24 mouse cellular contexts compared by ENCODE assay signal in the genomic region with DNA sequence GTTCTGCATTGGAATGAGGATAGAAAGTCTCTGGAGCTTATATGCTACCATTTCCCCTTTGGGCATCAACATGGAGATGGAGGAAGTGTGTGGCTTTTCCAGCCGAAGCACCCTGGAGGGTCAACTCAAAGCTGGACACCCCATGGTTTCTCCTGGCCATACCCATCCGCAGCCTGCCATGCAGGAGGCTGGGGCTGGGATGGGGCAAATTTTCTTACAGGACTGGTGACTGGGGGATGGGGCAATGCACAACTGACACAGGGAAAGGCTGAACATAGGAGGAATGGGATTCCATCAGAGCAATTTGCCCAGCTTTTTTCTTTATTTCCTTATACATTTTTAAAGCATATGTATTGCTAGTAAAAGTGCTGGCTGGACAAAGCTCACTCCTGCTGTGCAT.
A peak's percentile ranks its signal among the peaks of the same experiment; 100 is the strongest.
DNase-seq lines count a peak whose midpoint lies in the region; ATAC-seq and TF ChIP-seq lines count a peak whose summit lies in the region.
"Had no signal": no experiment of that assay in that cellular context is flagged by ENCODE, and none has a peak within 500 bp of the region (broad histone marks: within the 10 kb centered on the region; RNA-seq: fewer than 3 reads in every experiment).

No protein-coding gene starts in this region.

- H3K36me3 ChIP-seq in forebrain, embryonic 15.5 days, result no peaks in the 10 kb centered on the region
- H3K36me3 ChIP-seq in forebrain, embryonic 10.5 days (replicated peaks), result no peaks in the 10 kb centered on the region
- H3K36me3 ChIP-seq in liver, postnatal 0 days (replicated peaks; ENCODE audit: insufficient read depth, low read length), result no peaks in the 10 kb centered on the region
- H3K36me3 ChIP-seq: embryonic facial prominence, embryonic 10.5 days; embryonic facial prominence, embryonic 13.5 days; heart, embryonic 12.5 days; heart, embryonic 15.5 days; hindbrain, embryonic 10.5 days; hindbrain, embryonic 15.5 days had no signal

- no peaks in the 10 kb centered on the region for H3K4me1 ChIP-seq in forebrain, embryonic 15.5 days
- peaks cover 28% of the 10 kb centered on the region for H3K4me1 ChIP-seq in forebrain, embryonic 10.5 days
- H3K4me1 ChIP-seq in liver, postnatal 0 days (ENCODE audit: insufficient read depth), result no peaks in the 10 kb centered on the region
- H3K4me1 ChIP-seq: embryonic facial prominence, embryonic 13.5 days; heart, embryonic 12.5 days; heart, embryonic 15.5 days; hindbrain, embryonic 10.5 days; hindbrain, embryonic 15.5 days had no signal

- no peak overlapping the region for H3K4me3 ChIP-seq in forebrain, embryonic 15.5 days
- no peak overlapping the region for H3K4me3 ChIP-seq in forebrain, embryonic 10.5 days
- no peak overlapping the region for H3K4me3 ChIP-seq in liver, postnatal 0 days (ENCODE audit: low read depth, low read length)
- H3K4me3 ChIP-seq: embryonic facial prominence, embryonic 10.5 days; embryonic facial prominence, embryonic 13.5 days; erythroblast, embryonic 14.5 days; forebrain, embryonic 13.5 days; gastrocnemius, adult 2 months; heart, embryonic 12.5 days; heart, embryonic 15.5 days; hindbrain, embryonic 10.5 days; hindbrain, embryonic 15.5 days had no signal

- DNase-seq in cerebellum, adult 11-12 months, result no peak
- DNase-seq in forebrain, embryonic 10.5 days (ENCODE audit: extremely low spot score, low spot score), result no peak
- peak; percentile 4 for DNase-seq in left cerebral cortex, postnatal 4 days
- DNase-seq in left cerebral cortex, adult 11 months (ENCODE audit: low spot score), result no peak
- no peak for DNase-seq in liver, postnatal 0 days
- DNase-seq: adrenal gland, adult 8-10 months; adrenal gland, postnatal 25 days; embryo, embryonic 11 days; gastrocnemius, adult 2 months; heart, adult 18-20 months; heart, postnatal 10 days; heart, postnatal 36 days had no signal

- no peak for TF ChIP-seq EP300 in liver, postnatal 0 days (IDR thresholded peaks at IDR 0.05; ENCODE audit: low read depth)

- H3K4me2 ChIP-seq in forebrain, embryonic 15.5 days (replicated peaks), result no peak overlapping the region
- no peak overlapping the region for H3K4me2 ChIP-seq in liver, postnatal 0 days (ENCODE audit: low read depth, low read length)
- H3K4me2 ChIP-seq: embryonic facial prominence, embryonic 13.5 days; forebrain, embryonic 13.5 days; heart, embryonic 12.5 days; heart, embryonic 15.5 days; hindbrain, embryonic 15.5 days had no signal

- no peaks in the 10 kb centered on the region for H3K9me3 ChIP-seq in forebrain, embryonic 15.5 days
- H3K9me3 ChIP-seq in forebrain, embryonic 10.5 days, result no peaks in the 10 kb centered on the region
- H3K9me3 ChIP-seq in liver, postnatal 0 days (ENCODE audit: low read length), result no peaks in the 10 kb centered on the region
- H3K9me3 ChIP-seq: embryonic facial prominence, embryonic 10.5 days; embryonic facial prominence, embryonic 13.5 days; forebrain, embryonic 13.5 days; heart, embryonic 12.5 days; heart, embryonic 15.5 days; hindbrain, embryonic 10.5 days; hindbrain, embryonic 15.5 days had no signal

- H3K27me3 ChIP-seq in forebrain, embryonic 15.5 days, result no peaks in the 10 kb centered on the region
- peaks cover 66% of the 10 kb centered on the region for H3K27me3 ChIP-seq in forebrain, embryonic 10.5 days (ENCODE audit: poor library complexity, severe bottlenecking)
- no peaks in the 10 kb centered on the region for H3K27me3 ChIP-seq in liver, postnatal 0 days (ENCODE audit: insufficient read depth, low read length)
- H3K27me3 ChIP-seq: heart, embryonic 12.5 days; heart, embryonic 15.5 days; hindbrain, embryonic 15.5 days had no signal

- 68% methylated on average over 2 of the region's 2 CpGs for WGBS in forebrain, embryonic 15.5 days
- WGBS in forebrain, embryonic 10.5 days, result 72% methylated on average over 2 of the region's 2 CpGs
- WGBS in liver, postnatal 0 days (ENCODE audit: insufficient replicate concordance), result 76% methylated on average over 2 of the region's 2 CpGs

- peak overlapping the region; percentile 51 for H3K27ac ChIP-seq in forebrain, embryonic 15.5 days (replicated peaks)
- no peak overlapping the region for H3K27ac ChIP-seq in forebrain, embryonic 10.5 days
- H3K27ac ChIP-seq in liver, postnatal 0 days (ENCODE audit: low read depth), result no peak overlapping the region
- H3K27ac ChIP-seq: embryonic facial prominence, embryonic 10.5 days; embryonic facial prominence, embryonic 13.5 days; forebrain, embryonic 13.5 days; gastrocnemius, adult 2 months; heart, embryonic 15.5 days; hindbrain, embryonic 10.5 days had no signal

- no peak overlapping the region for H3K9ac ChIP-seq in forebrain, embryonic 15.5 days (replicated peaks)
- no peak overlapping the region for H3K9ac ChIP-seq in liver, postnatal 0 days (replicated peaks)
- H3K9ac ChIP-seq: embryonic facial prominence, embryonic 13.5 days; forebrain, embryonic 13.5 days; forebrain, postnatal 0 days; heart, embryonic 12.5 days; heart, embryonic 15.5 days; hindbrain, embryonic 15.5 days had no signal

- intact Hi-C loops in left cerebral cortex, postnatal 4 days (cut with DNase I), result no loop called here

- no peak for TF ChIP-seq CTCF in liver, postnatal 0 days (IDR thresholded peaks at IDR 0.05; ENCODE audit: low read depth)

- ATAC-seq in cerebellum, adult (ENCODE audit: insufficient number of reproducible peaks, low FRiP score, low TSS enrichment), result peak; percentile 2; the same call in 1 of the 2 replicates
- ATAC-seq in forebrain, embryonic 15.5 days (replicated peaks), result 0 out of 2 replicates have a peak, but pooled peaks have one; percentile 13
- ATAC-seq in liver, postnatal 0 days, result no peak
- ATAC-seq: activated CD4-positive, CD25-positive, alpha-beta regulatory T cell, adult 4 months had no signal
